Mouse (Mus musculus) embryonic facial prominence, embryonic 11.5 days (tissue): Measurements from ENCODE around the gene Hhipl2. TPM values are rescaled to one million over a fixed set of nuclear protein-coding genes. Genes with fewer than 3 reads are reported as not detected.

Source experiments
- ATAC-seq: fragments of 200-750 bp; cut with Nextera tagmentation; replicated peaks from 2 replicates; pipeline ENCODE4 v1.8.0; 2017; ENCODE audit warnings: low read depth; ENCODE audit not compliant: insufficient number of reproducible peaks, low FRiP score, low TSS enrichment
- DNase-seq: peaks from one replicate; pipeline ENCODE4 v3.0.0-alpha.2; 2015; ENCODE audit warnings: low spot score
- H3K27ac ChIP-seq: fragments of 300-500 bp; sonication (generic); replicated peaks from 2 replicates; pipeline ENCODE4 v1.5.1; 2014; ENCODE audit warnings: mild to moderate bottlenecking, low read depth, low read length, control low read depth
- H3K27me3 ChIP-seq: fragments of 300-500 bp; sonication (generic); 2 replicates; pipeline ENCODE4 v1.6.1; 2014; ENCODE audit warnings: mild to moderate bottlenecking, low read length, moderate library complexity, mixed read lengths; ENCODE audit not compliant: control insufficient read depth, insufficient read depth
- H3K36me3 ChIP-seq: fragments of 300-500 bp; sonication (generic); replicated peaks from 2 replicates; pipeline ENCODE4 v1.6.1; 2014; ENCODE audit warnings: low read depth, mild to moderate bottlenecking, low read length, moderate library complexity, mixed read lengths; ENCODE audit not compliant: control insufficient read depth, insufficient read depth
- H3K4me1 ChIP-seq: fragments of 300-500 bp; sonication (generic); 2 replicates; pipeline ENCODE4 v1.6.1; 2014; ENCODE audit warnings: low read length, mixed read lengths; ENCODE audit not compliant: control insufficient read depth, insufficient read depth
- H3K4me2 ChIP-seq: fragments of 300-500 bp; sonication (generic); 2 replicates; pipeline ENCODE4 v1.6.1; 2014; ENCODE audit warnings: low read depth, mild to moderate bottlenecking, control low read depth, low read length, moderate library complexity
- H3K4me3 ChIP-seq: fragments of 300-500 bp; sonication (generic); 2 replicates; pipeline ENCODE4 v1.5.1; 2014; ENCODE audit warnings: low read depth, low read length, control low read depth
- H3K9ac ChIP-seq: fragments of 300-500 bp; sonication (generic); replicated peaks from 2 replicates; pipeline ENCODE4 v1.6.1; 2014; ENCODE audit warnings: mild to moderate bottlenecking, control low read depth, low read length
- H3K9me3 ChIP-seq: fragments of 300-500 bp; sonication (generic); replicated peaks from 2 replicates; pipeline ENCODE4 v1.6.1; 2016; ENCODE audit warnings: mild to moderate bottlenecking, low read length, inconsistent platforms, mixed read lengths; ENCODE audit not compliant: control insufficient read depth
- WGBS: fragments of 180-500 bp; shearing (Covaris S2); extraction: QIAGEN DNeasy Blood & Tissue Kit; methylation state at CpG from one replicate; pipeline ENCODE4 v1.1.7; 2014; 5-methylcytosine and 5-hydroxymethylcytosine counted together
- polyA plus RNA-seq: library from polyadenylated mRNA; unstranded; fragments of >200 nt; fragmentation: Nextera tagmentation; extraction: Ambion mirVana; gene quantifications from 2 replicates; pipeline ENCODE4 v1.2.1, GENCODE M21; 2014

Gene Hhipl2
- polyA plus RNA-seq, 1 experiment from 2014 or later, result 0.73 TPM

GRCm38 (mm10) chr1:183424100-183424499, 6.1 kb downstream of the Hhipl2 start:
- Histone ChIP-seq H3K9me3 (no peaks in the 10 kb centered on the region), H3K27ac (no peak overlapping the region), H3K9ac (no peak overlapping the region), H3K4me2 (no peak overlapping the region), H3K27me3 (no peaks in the 10 kb centered on the region), H3K36me3 (no peaks in the 10 kb centered on the region), H3K4me1 (no peaks in the 10 kb centered on the region), H3K4me3 (no peak overlapping the region)
- DNase-seq (no peak), ATAC-seq (no peak)
- 93% methylated on average over 7 of the region's 7 CpGs for WGBS

- DNase-seq (no peak), ATAC-seq (no peak)
- H3K4me1 ChIP-seq, result no peaks in the 10 kb centered on the region
- H3K4me2 ChIP-seq, result no peak overlapping the region
- no peak overlapping the region for H3K4me3 ChIP-seq
- no peak overlapping the region for H3K9ac ChIP-seq
- 88% methylated on average over 9 of the region's 9 CpGs for WGBS
- no peaks in the 10 kb centered on the region for H3K9me3 ChIP-seq
- no peaks in the 10 kb centered on the region for H3K27me3 ChIP-seq
- H3K27ac ChIP-seq, result no peak overlapping the region
- H3K36me3 ChIP-seq, result no peaks in the 10 kb centered on the region
Measured at GRCm38 (mm10) chr1:183434918-183435317, 16.9 kb downstream of the Hhipl2 start.

GRCm38 (mm10) chr1:183439036-183439435, 21.0 kb downstream of the Hhipl2 start:
- DNase-seq, result peak; percentile 21
- Histone ChIP-seq H3K36me3 (no peaks in the 10 kb centered on the region), H3K4me3 (no peak overlapping the region), H3K27me3 (no peaks in the 10 kb centered on the region), H3K27ac (no peak overlapping the region), H3K4me2 (no peak overlapping the region), H3K4me1 (no peaks in the 10 kb centered on the region), H3K9me3 (no peaks in the 10 kb centered on the region), H3K9ac (no peak overlapping the region)
- ATAC-seq, result no peak
- WGBS, result 28% methylated on average over 21 of the region's 22 CpGs

GRCm38 (mm10) chr1:183442015-183442774, 24.2 kb downstream of the Hhipl2 start:
- 26% methylated on average over 19 of the region's 19 CpGs for WGBS
- Histone ChIP-seq H3K9me3 (no peaks in the 10 kb centered on the region), H3K4me3 (no peak overlapping the region), H3K27me3 (no peaks in the 10 kb centered on the region), H3K4me1 (no peaks in the 10 kb centered on the region), H3K36me3 (no peaks in the 10 kb centered on the region), H3K4me2 (no peak overlapping the region), H3K27ac (no peak overlapping the region), H3K9ac (no peak overlapping the region)
- peak; percentile 53; the same call in 1 of the 2 replicates for ATAC-seq
- DNase-seq, result peak; percentile 93

- Histone ChIP-seq H3K9ac (no peak overlapping the region), H3K9me3 (no peaks in the 10 kb centered on the region; the same call in 1 of the 2 replicates), H3K27me3 (no peaks in the 10 kb centered on the region), H3K4me1 (no peaks in the 10 kb centered on the region), H3K4me3 (no peak overlapping the region), H3K4me2 (no peak overlapping the region), H3K36me3 (no peaks in the 10 kb centered on the region), H3K27ac (no peak overlapping the region)
- 34% methylated on average over 3 of the region's 3 CpGs for WGBS
- no peak for ATAC-seq
- peak; percentile 6 for DNase-seq
Measured at GRCm38 (mm10) chr1:183453066-183453465, 35.1 kb downstream of the Hhipl2 start.

Other genes starting within 250 kb of the Hhipl2 start
- gene Disp1, start 196.7 kb upstream of the Hhipl2 start, polyA plus RNA-seq, result 12.2 and 12.4 TPM in 2 replicates
- gene Aida, start 121.6 kb upstream of the Hhipl2 start, polyA plus RNA-seq, result 33.7 and 40.9 TPM in 2 replicates
- 51.8 and 57.2 TPM in 2 replicates for gene Brox, start 120.9 kb upstream of the Hhipl2 start, polyA plus RNA-seq
- 89.6 and 94.7 TPM in 2 replicates for gene Mia3, start 48.7 kb upstream of the Hhipl2 start, polyA plus RNA-seq
- 17.0 and 19.5 TPM in 2 replicates for gene Taf1a, start 29.2 kb upstream of the Hhipl2 start, polyA plus RNA-seq